Mouse (Mus musculus) kidney, embryonic 14.5 days (tissue): ENCODE measurements around the gene Map3k11. TPM values are rescaled to one million over a fixed set of nuclear protein-coding genes. Genes with fewer than 3 reads are reported as not detected.

Source experiments
- ATAC-seq: fragments of 200-750 bp; cut with Nextera tagmentation; 2 replicates; pipeline ENCODE4 v1.8.0; 2017; ENCODE audit warnings: moderate number of reproducible peaks, mild to moderate bottlenecking, moderate TSS enrichment, moderate library complexity; ENCODE audit not compliant: low FRiP score, low TSS enrichment
- H3K27ac ChIP-seq: fragments of 300-500 bp; sonication (generic); 2 replicates; pipeline ENCODE4 v1.5.1; 2014; ENCODE audit warnings: low read depth, mild to moderate bottlenecking, low read length, moderate library complexity, mixed read lengths
- H3K27me3 ChIP-seq: fragments of 300-500 bp; sonication (generic); 2 replicates; pipeline ENCODE4 v1.6.1; 2014; ENCODE audit warnings: mild to moderate bottlenecking, low read length; ENCODE audit not compliant: control insufficient read depth, insufficient read depth
- H3K36me3 ChIP-seq: fragments of 300-500 bp; sonication (generic); 2 replicates; pipeline ENCODE4 v1.6.1; 2014; ENCODE audit warnings: low read length, mixed read lengths; ENCODE audit not compliant: control insufficient read depth, insufficient read depth
- H3K4me1 ChIP-seq: fragments of 300-500 bp; sonication (generic); 2 replicates; pipeline ENCODE4 v1.6.1; 2014; ENCODE audit warnings: low read length, mixed read lengths; ENCODE audit not compliant: control insufficient read depth, insufficient read depth
- H3K4me2 ChIP-seq: fragments of 300-500 bp; sonication (generic); replicated peaks from 2 replicates; pipeline ENCODE4 v1.6.1; 2014; ENCODE audit warnings: low read depth, mild to moderate bottlenecking, low read length
- H3K4me3 ChIP-seq: fragments of 300-500 bp; sonication (generic); 2 replicates; pipeline ENCODE4 v1.5.1; 2014; ENCODE audit warnings: mild to moderate bottlenecking, low read length
- H3K9ac ChIP-seq: fragments of 300-500 bp; sonication (generic); 2 replicates; pipeline ENCODE4 v1.6.1; 2014; ENCODE audit warnings: low read depth, mild to moderate bottlenecking, low read length, moderate library complexity
- H3K9me3 ChIP-seq: fragments of 300-500 bp; sonication (generic); 2 replicates; pipeline ENCODE4 v1.6.1; 2016; ENCODE audit warnings: low read length; ENCODE audit not compliant: control insufficient read depth
- WGBS: fragments of 180-500 bp; shearing (Covaris S2); extraction: QIAGEN DNeasy Blood & Tissue Kit; methylation state at CpG from one replicate; pipeline ENCODE4 v1.1.7; 2014; 5-methylcytosine and 5-hydroxymethylcytosine counted together
- polyA plus RNA-seq: library from polyadenylated mRNA; unstranded; fragments of >200 nt; fragmentation: Nextera tagmentation; extraction: Ambion mirVana; gene quantifications from 2 replicates; pipeline ENCODE4 v1.2.1, GENCODE M21; 2014

Gene Map3k11
- polyA plus RNA-seq, 1 experiment from 2014 or later: 33.6 TPM

DNA sequence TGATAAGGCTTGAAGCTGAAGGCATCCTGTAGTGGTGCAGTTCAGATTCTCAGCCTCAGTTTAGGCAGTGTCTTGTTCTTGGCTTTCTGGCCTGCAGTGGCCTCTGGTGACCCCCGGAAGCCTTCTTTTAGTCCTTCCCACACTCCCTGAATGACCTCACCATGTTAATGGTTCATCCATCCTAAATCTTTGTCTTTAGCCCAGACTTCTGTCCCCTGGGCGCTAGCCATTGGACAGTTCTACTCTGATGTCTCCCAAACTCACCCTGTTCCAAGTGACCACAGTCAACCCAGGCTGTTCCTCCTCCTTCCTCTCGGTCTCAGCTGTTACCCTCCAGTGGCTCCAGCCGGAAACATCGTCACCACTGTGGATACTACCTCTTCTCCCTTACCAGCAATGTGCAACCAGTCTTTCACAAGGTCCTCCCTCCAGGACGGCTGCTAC is 39.2 kb upstream of the Map3k11 start:
- Histone ChIP-seq H3K36me3 (peaks cover 64% of the 10 kb centered on the region), H3K27ac (peak overlapping the region; percentile 73; the same call in 1 of the 2 replicates), H3K4me1 (peaks cover 16% of the 10 kb centered on the region), H3K9me3 (no peaks in the 10 kb centered on the region), H3K4me3 (peak overlapping the region; percentile 26), H3K9ac (peak overlapping the region; percentile 35; the same call in 1 of the 2 replicates), H3K4me2 (peak overlapping the region; percentile 45), H3K27me3 (peaks cover under 1% of the 10 kb centered on the region; the same call in 1 of the 2 replicates)
- ATAC-seq: no peak
- WGBS: 42% methylated on average over 6 of the region's 6 CpGs

DNA sequence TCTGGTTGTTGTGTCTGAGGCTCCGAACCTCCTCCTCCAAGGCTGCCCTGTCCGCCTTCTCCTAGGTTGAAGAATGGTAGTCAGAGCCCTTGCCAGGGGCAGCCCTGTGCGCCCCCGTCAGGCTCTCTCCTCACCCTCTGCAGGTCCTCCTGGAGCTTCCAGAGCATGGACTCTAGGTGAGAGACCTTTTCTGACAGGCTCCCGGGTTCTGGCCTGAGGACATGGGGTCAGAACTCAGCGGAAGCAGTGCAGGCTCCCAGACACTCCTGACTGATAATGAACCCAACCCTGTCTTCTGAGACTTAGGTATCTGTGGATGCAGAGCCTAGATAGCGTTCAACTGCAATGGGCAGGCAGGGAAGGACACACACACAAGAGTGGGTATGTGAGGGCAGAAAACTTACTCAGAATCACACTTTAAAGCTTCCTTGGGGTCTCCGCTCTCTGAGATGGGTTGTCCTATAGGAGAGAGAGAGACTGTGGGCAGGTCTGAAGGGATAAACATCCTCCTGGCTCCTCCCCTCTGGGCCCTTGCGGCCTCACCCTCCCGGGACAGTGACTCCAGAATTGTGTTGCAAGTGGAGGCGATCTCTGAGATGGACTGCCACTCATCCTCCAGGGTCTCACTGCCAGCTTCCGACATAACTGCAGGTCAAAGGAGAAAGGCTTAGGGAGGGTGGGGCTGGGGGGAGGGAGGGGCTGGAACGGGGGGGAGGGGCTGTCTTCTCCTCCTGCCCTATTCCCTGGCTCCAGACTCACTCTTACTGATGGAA is 36.9 kb upstream of the Map3k11 start:
- H3K36me3 ChIP-seq: peaks cover 41% of the 10 kb centered on the region
- H3K27me3 ChIP-seq: peaks cover 9% of the 10 kb centered on the region; the same call in 1 of the 2 replicates
- ATAC-seq: no peak
- WGBS: 67% methylated on average over 13 of the region's 13 CpGs
- H3K4me1 ChIP-seq: peaks cover 20% of the 10 kb centered on the region
- H3K9me3 ChIP-seq: no peaks in the 10 kb centered on the region
- H3K4me2 ChIP-seq: no peak overlapping the region
- H3K9ac ChIP-seq: no peak overlapping the region
- H3K4me3 ChIP-seq: no peak overlapping the region
- no peak overlapping the region for H3K27ac ChIP-seq

DNA sequence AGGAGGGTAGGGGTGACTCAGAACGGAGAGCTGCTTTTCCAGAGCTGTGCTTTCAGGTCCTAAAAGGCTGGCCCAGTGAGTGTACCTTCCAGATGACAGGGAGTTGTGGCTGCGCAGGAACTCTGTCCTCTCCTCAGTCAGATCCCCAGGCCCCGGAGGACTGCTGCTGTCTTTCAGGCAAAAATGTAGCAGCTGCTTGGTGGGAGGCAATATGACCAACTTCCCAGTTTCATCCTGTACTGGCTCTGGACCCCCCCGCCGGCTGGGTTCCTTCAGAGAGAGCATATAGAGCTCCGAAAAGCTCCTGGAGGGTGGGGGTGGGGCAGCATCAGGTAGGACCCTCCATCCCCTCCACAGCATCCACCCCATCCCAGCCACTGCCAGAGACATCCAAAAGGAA is 36.0 kb upstream of the Map3k11 start:
- no peak for ATAC-seq
- no peaks in the 10 kb centered on the region for H3K9me3 ChIP-seq
- no peak overlapping the region for H3K4me3 ChIP-seq
- H3K4me1 ChIP-seq: peaks cover 20% of the 10 kb centered on the region
- H3K27ac ChIP-seq: no peak overlapping the region
- H3K27me3 ChIP-seq: peaks cover 9% of the 10 kb centered on the region; the same call in 1 of the 2 replicates
- H3K36me3 ChIP-seq: peaks cover 32% of the 10 kb centered on the region
- H3K4me2 ChIP-seq: no peak overlapping the region
- H3K9ac ChIP-seq: no peak overlapping the region
- 80% methylated on average over 6 of the region's 6 CpGs for WGBS

DNA sequence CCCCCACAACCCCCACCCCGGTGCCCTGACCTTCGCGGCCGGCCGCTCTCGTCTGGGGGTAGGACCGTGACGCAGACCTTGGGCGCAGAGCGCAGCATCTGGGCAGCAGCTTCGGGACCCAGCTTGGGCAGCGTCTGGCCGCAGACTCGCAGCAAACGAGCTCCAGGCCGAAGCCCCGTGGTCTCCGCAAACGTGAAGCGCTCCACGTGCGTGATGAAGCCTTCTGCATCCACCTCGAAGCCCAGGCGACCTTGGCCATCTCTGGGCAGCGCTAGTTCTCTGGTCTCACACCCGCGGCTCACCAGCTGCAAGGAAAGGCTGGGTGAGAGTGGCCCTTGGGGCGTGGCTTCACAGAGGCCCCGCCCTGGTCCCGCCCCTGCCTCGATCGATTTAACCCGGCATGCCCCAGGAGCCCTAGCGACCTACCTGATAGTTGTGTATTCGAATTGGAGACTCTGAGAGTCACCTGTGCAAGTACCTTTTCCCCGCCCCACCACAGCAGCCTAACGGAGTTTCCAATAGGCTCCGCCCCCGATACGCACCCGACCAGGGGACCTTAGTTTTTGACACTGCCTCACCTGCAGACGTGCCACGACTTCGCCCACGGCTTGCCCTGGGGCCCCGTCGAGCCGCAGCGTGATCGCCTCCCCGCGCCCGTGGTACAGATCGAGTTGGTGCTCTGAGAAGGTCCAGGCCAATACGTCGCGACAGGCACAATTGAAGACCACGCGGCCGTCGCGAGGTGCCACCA is 34.4 kb upstream of the Map3k11 start:
- no peak overlapping the region for H3K27ac ChIP-seq

DNA sequence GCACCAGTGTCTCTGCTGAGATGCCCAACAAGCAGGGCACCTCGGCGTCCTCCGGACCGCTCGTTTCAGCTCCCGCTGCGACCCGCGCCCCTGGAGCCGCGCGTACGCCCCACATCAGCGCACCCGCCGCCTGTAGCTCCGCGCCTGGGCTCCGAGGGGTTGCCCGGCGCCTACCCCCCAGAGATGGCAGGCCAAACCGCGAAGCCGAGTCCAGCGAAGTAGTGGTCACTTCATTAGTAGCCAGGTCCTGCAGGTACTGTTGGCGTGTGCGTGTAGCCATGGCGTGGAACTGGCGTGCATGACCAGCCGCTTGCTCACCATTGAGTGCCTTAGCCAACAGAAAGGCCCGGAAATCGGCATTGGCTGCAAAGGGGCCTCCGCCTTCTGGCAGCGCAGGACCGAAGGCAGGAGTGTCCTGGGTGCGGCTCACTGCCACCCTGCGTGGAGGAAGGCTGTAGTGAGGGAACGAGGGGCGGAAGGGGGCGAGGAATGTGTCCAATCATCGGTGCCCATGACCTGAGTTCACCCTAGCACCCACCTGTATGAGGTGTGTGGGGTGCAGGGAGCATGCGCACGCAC is 33.7 kb upstream of the Map3k11 start:
- peaks cover 34% of the 10 kb centered on the region for H3K36me3 ChIP-seq
- 0 out of 2 replicates have a peak, but pooled peaks have one; percentile 1 for ATAC-seq
- peaks cover 9% of the 10 kb centered on the region; the same call in 1 of the 2 replicates for H3K27me3 ChIP-seq
- H3K9ac ChIP-seq: peak overlapping the region; percentile 53; the same call in 1 of the 2 replicates
- H3K4me1 ChIP-seq: peaks cover 5% of the 10 kb centered on the region
- H3K4me2 ChIP-seq: peak overlapping the region; percentile 67
- no peaks in the 10 kb centered on the region for H3K9me3 ChIP-seq
- no peak overlapping the region for H3K27ac ChIP-seq
- H3K4me3 ChIP-seq: peak overlapping the region; percentile 44
- WGBS: 16% methylated on average over 43 of the region's 43 CpGs

More for the DNA sequence above, 34.4 kb upstream of the Map3k11 start:
- H3K4me2 ChIP-seq: peak overlapping the region; percentile 67
- H3K4me1 ChIP-seq: peaks cover 11% of the 10 kb centered on the region
- H3K9ac ChIP-seq: peak overlapping the region; percentile 53
- H3K9me3 ChIP-seq: no peaks in the 10 kb centered on the region
- WGBS: 5% methylated on average over 62 of the region's 62 CpGs
- peak overlapping the region; percentile 44 for H3K4me3 ChIP-seq
- H3K36me3 ChIP-seq: peaks cover 34% of the 10 kb centered on the region
- peaks cover 9% of the 10 kb centered on the region; the same call in 1 of the 2 replicates for H3K27me3 ChIP-seq
- ATAC-seq: peak; percentile 69

- H3K4me2 ChIP-seq: peak overlapping the region; percentile 19
- H3K4me1 ChIP-seq: peaks cover 16% of the 10 kb centered on the region
- H3K36me3 ChIP-seq: peaks cover 22% of the 10 kb centered on the region
- H3K27ac ChIP-seq: peak overlapping the region; percentile 67
- H3K9ac ChIP-seq: peak overlapping the region; percentile 4; the same call in 1 of the 2 replicates
- no peaks in the 10 kb centered on the region for H3K9me3 ChIP-seq
- ATAC-seq: no peak
- 80% methylated on average over 14 of the region's 16 CpGs for WGBS
- H3K27me3 ChIP-seq: no peaks in the 10 kb centered on the region
- peak overlapping the region; percentile 4; the same call in 1 of the 2 replicates for H3K4me3 ChIP-seq
Measured at GRCm38 (mm10) chr19:5660942-5661751, 27.4 kb upstream of the Map3k11 start.

- no peak for ATAC-seq
- WGBS: 66% methylated on average over 8 of the region's 8 CpGs
- Histone ChIP-seq H3K36me3 (peaks cover 34% of the 10 kb centered on the region), H3K27ac (peak overlapping the region; percentile 85; the same call in 1 of the 2 replicates), H3K9me3 (no peaks in the 10 kb centered on the region), H3K4me1 (peaks cover 16% of the 10 kb centered on the region), H3K4me2 (peak overlapping the region; percentile 68), H3K4me3 (peak overlapping the region; percentile 49), H3K27me3 (no peaks in the 10 kb centered on the region), H3K9ac (peak overlapping the region; percentile 60; the same call in 1 of the 2 replicates)
Measured at GRCm38 (mm10) chr19:5662310-5662709, 26.2 kb upstream of the Map3k11 start.
